Mouse (Mus musculus) kidney, embryonic 15.5 days (tissue): ENCODE results near the gene Zfp579. TPM values are rescaled to one million over a fixed set of nuclear protein-coding genes. Genes with fewer than 3 reads are reported as not detected.
"Not testable (repeated sequence)": the region's sequence is repeated elsewhere in the genome, so short reads cannot be mapped to it uniquely, and the experiment has no call there.

Experiments used
- ATAC-seq: fragments of 200-750 bp; cut with Nextera tagmentation; replicated peaks from 2 replicates; pipeline ENCODE4 v1.8.0; 2017; ENCODE audit warnings: moderate TSS enrichment; ENCODE audit not compliant: low FRiP score
- H3K27ac ChIP-seq: fragments of 300-500 bp; sonication (generic); 2 replicates; pipeline ENCODE4 v1.5.1; 2015; ENCODE audit warnings: mild to moderate bottlenecking, inconsistent platforms
- H3K27me3 ChIP-seq: fragments of 300-500 bp; sonication (generic); 2 replicates; pipeline ENCODE4 v1.6.1; 2015; ENCODE audit warnings: inconsistent platforms
- H3K36me3 ChIP-seq: fragments of 300-500 bp; sonication (generic); 2 replicates; pipeline ENCODE4 v1.6.1; 2015; ENCODE audit warnings: inconsistent platforms
- H3K4me1 ChIP-seq: fragments of 300-500 bp; sonication (generic); 2 replicates; pipeline ENCODE4 v1.6.1; 2015; ENCODE audit warnings: inconsistent platforms
- H3K4me2 ChIP-seq: fragments of 300-500 bp; sonication (generic); 2 replicates; pipeline ENCODE4 v1.6.1; 2015; ENCODE audit warnings: moderate library complexity, mild to moderate bottlenecking, inconsistent platforms
- H3K4me3 ChIP-seq: fragments of 300-500 bp; sonication (generic); replicated peaks from 2 replicates; pipeline ENCODE4 v1.5.1; 2015; ENCODE audit warnings: mild to moderate bottlenecking, inconsistent platforms
- H3K9ac ChIP-seq: fragments of 300-500 bp; sonication (generic); 2 replicates; pipeline ENCODE4 v1.6.1; 2015; ENCODE audit warnings: mild to moderate bottlenecking, inconsistent platforms
- H3K9me3 ChIP-seq: fragments of 300-500 bp; sonication (generic); replicated peaks from 2 replicates; pipeline ENCODE4 v1.6.1; 2016; ENCODE audit warnings: inconsistent platforms
- WGBS: fragments of 180-500 bp; shearing (Covaris S2); methylation state at CpG from one replicate; pipeline ENCODE4 v1.1.7; 2015; ENCODE audit warnings: mixed read lengths; 5-methylcytosine and 5-hydroxymethylcytosine counted together
- polyA plus RNA-seq: library from polyadenylated mRNA; unstranded; fragments of >200 nt; fragmentation: Nextera tagmentation; extraction: Ambion mirVana; gene quantifications from 2 replicates; pipeline ENCODE4 v1.2.1, GENCODE M21; 2015

Zfp579 gene
- polyA plus RNA-seq, 1 experiment from 2014 or later, result 39.9 TPM

GRCm38 (mm10) chr7:5029946-5030345 lies 34.0 kb upstream of the Zfp579 start:
- Histone ChIP-seq H3K4me2 (no peak overlapping the region), H3K9ac (no peak overlapping the region), H3K36me3 (peaks cover 98% of the 10 kb centered on the region), H3K9me3 (peaks cover 38% of the 10 kb centered on the region), H3K4me3 (no peak overlapping the region), H3K4me1 (no peaks in the 10 kb centered on the region), H3K27ac (no peak overlapping the region), H3K27me3 (no peaks in the 10 kb centered on the region)
- WGBS, result 91% methylated on average over 21 of the region's 21 CpGs
- ATAC-seq, result no peak

- ATAC-seq, result 0 out of 2 replicates have a peak, but pooled peaks have one; percentile 20
- H3K9ac ChIP-seq, result no peak overlapping the region
- H3K27ac ChIP-seq, result no peak overlapping the region
- no peaks in the 10 kb centered on the region for H3K27me3 ChIP-seq
- H3K4me3 ChIP-seq, result no peak overlapping the region
- H3K4me1 ChIP-seq, result no peaks in the 10 kb centered on the region
- peaks cover 98% of the 10 kb centered on the region for H3K36me3 ChIP-seq
- no peak overlapping the region for H3K4me2 ChIP-seq
- H3K9me3 ChIP-seq, result peaks cover 38% of the 10 kb centered on the region
- 95% methylated on average over 22 of the region's 22 CpGs for WGBS
Observed at GRCm38 (mm10) chr7:5029543-5029942, 33.6 kb upstream of the Zfp579 start.

- Histone ChIP-seq H3K9me3 (no peaks in the 10 kb centered on the region), H3K4me2 (peak overlapping the region; percentile 67), H3K27ac (peak overlapping the region; percentile 97), H3K9ac (peak overlapping the region; percentile 81), H3K4me3 (peak overlapping the region; percentile 66), H3K36me3 (peaks cover 60% of the 10 kb centered on the region), H3K27me3 (no peaks in the 10 kb centered on the region), H3K4me1 (peaks cover 25% of the 10 kb centered on the region)
- WGBS, result 48% methylated on average over 5 of the region's 5 CpGs
- no peak for ATAC-seq
Observed at GRCm38 (mm10) chr7:5021197-5021596, 25.2 kb upstream of the Zfp579 start.

DNA sequence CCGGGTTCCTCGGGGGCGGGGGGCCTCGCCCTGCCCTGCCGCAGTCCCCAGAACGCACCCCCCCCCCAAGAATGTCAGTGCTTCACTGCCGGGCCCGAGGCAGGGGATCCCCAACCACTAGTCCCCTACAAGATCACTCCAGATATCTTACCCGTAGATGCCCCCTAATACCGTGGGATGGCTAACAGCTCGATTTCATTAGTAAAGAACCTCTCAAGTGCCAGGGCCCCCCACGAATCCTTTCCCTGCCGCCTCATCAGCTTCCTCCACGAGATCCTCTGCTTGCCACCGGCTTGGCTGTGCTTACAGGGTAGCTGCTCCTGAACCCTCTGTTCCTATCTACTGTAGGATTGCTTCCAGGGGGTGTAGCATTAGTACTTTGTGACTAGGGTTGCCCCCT lies 24.7 kb upstream of the Zfp579 start:
- peaks cover 55% of the 10 kb centered on the region for H3K36me3 ChIP-seq
- H3K27ac ChIP-seq, result peak overlapping the region; percentile 97
- peak overlapping the region; percentile 81 for H3K9ac ChIP-seq
- H3K27me3 ChIP-seq, result no peaks in the 10 kb centered on the region
- peak; percentile 7 for ATAC-seq
- peak overlapping the region; percentile 67 for H3K4me2 ChIP-seq
- peak overlapping the region; percentile 66 for H3K4me3 ChIP-seq
- H3K9me3 ChIP-seq, result no peaks in the 10 kb centered on the region
- 3% methylated on average over 15 of the region's 15 CpGs for WGBS
- H3K4me1 ChIP-seq, result peaks cover 30% of the 10 kb centered on the region

- peaks cover 49% of the 10 kb centered on the region for H3K36me3 ChIP-seq
- peak within 1 kb of the TSS; percentile 97 for H3K27ac ChIP-seq
- ATAC-seq, result peak; percentile 91
- peak within 1 kb of the TSS; percentile 66 for H3K4me3 ChIP-seq
- WGBS, result under 1% methylated on average over 29 of the region's 49 CpGs
- H3K4me1 ChIP-seq, result peaks cover 30% of the 10 kb centered on the region
- H3K9ac ChIP-seq, result peak within 1 kb of the TSS; percentile 81
- peak within 1 kb of the TSS; percentile 67 for H3K4me2 ChIP-seq
- H3K9me3 ChIP-seq, result no peaks in the 10 kb centered on the region
- H3K27me3 ChIP-seq, result no peaks in the 10 kb centered on the region
Observed at GRCm38 (mm10) chr7:5020000-5020681, 24.2 kb upstream of the Zfp579 start, which contains the start of the genes Zfp865 and Ccdc106. TSS of gene Zfp865 (plus strand) at chr7:5020376. TSS of gene Ccdc106 (plus strand) at chr7:5020553.

- Histone ChIP-seq H3K4me1 (peaks cover 30% of the 10 kb centered on the region), H3K9ac (peak overlapping the region; percentile 51), H3K27ac (peak overlapping the region; percentile 97), H3K4me2 (peak overlapping the region; percentile 67), H3K4me3 (peak overlapping the region; percentile 66), H3K36me3 (peaks cover 44% of the 10 kb centered on the region)
- WGBS, result 28% methylated on average over 8 of the region's 8 CpGs
- not testable (repeated sequence) for H3K9me3 ChIP-seq, H3K27me3 ChIP-seq, ATAC-seq
Observed at GRCm38 (mm10) chr7:5019576-5019975, 23.6 kb upstream of the Zfp579 start.

DNA sequence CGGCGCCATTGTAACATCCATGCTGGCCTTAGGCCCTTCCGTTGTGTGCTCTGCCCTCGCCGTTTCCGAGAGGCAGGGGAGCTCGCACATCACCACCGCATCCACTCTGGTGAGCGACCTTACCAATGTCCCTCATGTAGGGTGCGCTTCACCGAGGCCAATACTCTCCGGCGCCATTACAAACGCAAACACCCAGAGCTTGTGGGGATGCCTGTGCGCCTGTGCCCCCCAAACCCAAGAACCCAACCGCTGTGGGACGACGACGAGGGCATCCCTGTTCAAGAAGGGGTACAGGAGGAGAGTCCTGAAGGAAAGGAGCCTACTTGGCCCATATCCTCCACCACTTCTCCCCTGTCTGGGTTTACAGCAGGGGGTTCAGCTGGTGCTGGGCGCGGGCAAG lies 22.0 kb upstream of the Zfp579 start:
- Histone ChIP-seq H3K4me1 (peaks cover 37% of the 10 kb centered on the region), H3K36me3 (peaks cover 30% of the 10 kb centered on the region), H3K4me3 (no peak overlapping the region), H3K9me3 (no peaks in the 10 kb centered on the region), H3K4me2 (no peak overlapping the region), H3K9ac (no peak overlapping the region), H3K27ac (no peak overlapping the region), H3K27me3 (no peaks in the 10 kb centered on the region)
- ATAC-seq, result no peak
- WGBS, result 97% methylated on average over 21 of the region's 21 CpGs

DNA sequence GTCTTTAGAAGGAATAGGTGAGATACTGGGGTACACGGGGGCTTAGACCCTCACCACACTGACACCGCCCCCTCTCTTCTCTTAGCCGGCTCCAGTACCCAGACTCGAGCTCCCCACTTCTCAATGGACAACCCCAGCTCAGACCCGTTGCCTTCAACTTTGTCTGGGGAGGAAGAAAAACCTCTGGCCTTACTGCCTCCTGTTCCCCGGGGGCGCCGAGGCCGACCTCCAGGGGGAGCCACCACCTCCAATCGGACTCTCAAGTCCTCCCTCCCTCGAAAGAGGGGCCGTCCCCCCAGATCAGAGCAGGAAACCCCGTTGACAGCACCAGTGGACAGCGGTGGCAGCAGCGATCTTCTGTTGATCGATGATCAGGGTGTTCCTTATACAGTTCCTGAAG lies 21.4 kb upstream of the Zfp579 start:
- H3K9ac ChIP-seq, result no peak overlapping the region
- 90% methylated on average over 16 of the region's 16 CpGs for WGBS
- peaks cover 30% of the 10 kb centered on the region for H3K36me3 ChIP-seq
- H3K9me3 ChIP-seq, result no peaks in the 10 kb centered on the region
- no peak overlapping the region for H3K4me3 ChIP-seq
- H3K4me1 ChIP-seq, result peaks cover 37% of the 10 kb centered on the region
- no peak overlapping the region for H3K27ac ChIP-seq
- ATAC-seq, result no peak
- H3K4me2 ChIP-seq, result no peak overlapping the region
- H3K27me3 ChIP-seq, result no peaks in the 10 kb centered on the region

GRCm38 (mm10) chr7:5016920-5017319 lies 21.0 kb upstream of the Zfp579 start:
- Histone ChIP-seq H3K4me2 (no peak overlapping the region), H3K4me3 (no peak overlapping the region), H3K36me3 (peaks cover 30% of the 10 kb centered on the region), H3K27ac (no peak overlapping the region), H3K9ac (no peak overlapping the region), H3K27me3 (no peaks in the 10 kb centered on the region), H3K4me1 (peaks cover 37% of the 10 kb centered on the region), H3K9me3 (no peaks in the 10 kb centered on the region)
- WGBS, result 94% methylated on average over 2 of the region's 2 CpGs
- ATAC-seq, result no peak

DNA sequence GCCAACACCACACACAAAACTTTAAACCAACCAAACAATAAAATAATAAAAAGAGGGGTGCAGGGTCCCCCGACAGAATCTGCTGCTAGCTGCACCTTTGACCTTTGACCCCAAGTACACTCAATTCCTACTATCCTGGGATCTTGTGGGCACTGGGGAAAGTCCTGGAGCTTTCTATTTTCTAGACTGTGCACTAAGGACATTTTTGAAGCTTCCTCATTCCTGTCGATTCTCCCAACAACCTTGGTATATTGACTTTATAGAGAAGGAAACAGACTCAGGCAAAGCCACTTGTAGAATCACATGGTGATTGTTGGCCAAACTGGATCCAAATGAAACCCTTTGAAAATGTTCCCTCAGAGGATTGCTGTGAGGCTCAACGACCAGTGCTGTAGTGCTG lies 20.1 kb upstream of the Zfp579 start:
- 48% methylated on average over 3 of the region's 3 CpGs for WGBS
- ATAC-seq, result no peak
- H3K27ac ChIP-seq, result peak overlapping the region; percentile 99
- peaks cover 30% of the 10 kb centered on the region for H3K4me1 ChIP-seq
- H3K36me3 ChIP-seq, result peaks cover 35% of the 10 kb centered on the region
- peak overlapping the region; percentile 64 for H3K9ac ChIP-seq
- H3K4me2 ChIP-seq, result peak overlapping the region; percentile 64
- H3K4me3 ChIP-seq, result peak overlapping the region; percentile 76
- no peaks in the 10 kb centered on the region for H3K27me3 ChIP-seq
- H3K9me3 ChIP-seq, result no peaks in the 10 kb centered on the region

DNA sequence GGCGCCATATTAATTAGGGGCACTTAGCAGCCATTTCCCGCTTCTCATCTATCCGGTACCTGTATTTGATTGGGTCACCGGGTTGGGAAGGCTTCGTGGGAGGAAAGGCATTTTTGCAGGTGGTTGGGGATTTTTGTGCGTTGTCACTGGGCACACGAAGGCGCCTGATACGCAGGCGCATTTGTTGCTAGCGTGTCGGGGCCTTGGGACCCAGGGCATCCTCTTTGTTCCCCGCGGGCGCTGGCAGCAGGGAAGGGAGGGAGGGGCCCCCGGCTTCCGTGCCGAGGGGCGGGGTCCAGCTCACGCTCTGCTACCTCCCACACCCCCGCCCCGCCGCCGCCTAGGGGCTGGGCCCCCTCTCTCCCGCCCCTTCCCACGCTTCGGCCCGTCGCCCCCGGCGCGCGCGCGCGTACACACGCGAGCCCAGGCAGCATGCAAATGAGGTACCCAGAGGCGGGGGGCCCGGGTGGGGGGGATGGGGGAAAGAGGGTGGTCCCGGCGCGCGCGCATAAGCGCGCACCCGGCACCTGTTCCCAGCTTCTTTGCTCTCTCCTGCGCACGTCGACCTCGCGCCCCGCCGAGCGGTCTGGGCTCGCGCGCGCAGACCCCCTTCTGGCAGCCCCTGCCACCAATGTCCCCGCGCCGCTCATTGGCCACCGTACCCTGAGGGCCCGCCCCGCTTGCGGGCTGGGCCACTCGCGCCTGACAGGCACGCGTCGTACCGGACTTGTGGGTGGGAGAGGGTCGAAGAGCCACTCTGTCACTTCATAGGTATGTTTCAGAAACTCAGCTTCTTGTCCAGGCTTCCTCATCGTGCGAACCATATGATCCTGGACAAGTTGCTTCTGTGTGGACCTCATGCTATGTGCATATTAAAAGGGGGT lies 19.4 kb upstream of the Zfp579 start, which contains the start of gene Gm44973:
Gene Gm44973 (plus strand): TSS at position 379 of the 884 bp plus-strand sequence.
- peaks cover 27% of the 10 kb centered on the region for H3K4me1 ChIP-seq
- peak within 1 kb of the TSS; percentile 88 for H3K9ac ChIP-seq
- peak; percentile 82 for ATAC-seq
- no peaks in the 10 kb centered on the region for H3K27me3 ChIP-seq
- H3K9me3 ChIP-seq, result no peaks in the 10 kb centered on the region
- WGBS, result under 1% methylated on average over 67 of the region's 76 CpGs
- H3K4me2 ChIP-seq, result peak within 1 kb of the TSS; percentile 64
- H3K27ac ChIP-seq, result peak within 1 kb of the TSS; percentile 99
- H3K36me3 ChIP-seq, result peaks cover 42% of the 10 kb centered on the region
- H3K4me3 ChIP-seq, result peak within 1 kb of the TSS; percentile 76
